Mouse (Mus musculus): ENCODE measurements around the gene Gm49403.

- TF ChIP-seq CTCF (IDR thresholded peaks at IDR 0.05; ENCODE audit: low read depth, low read length) (no peak), GATA1 (IDR thresholded peaks at IDR 0.05; ENCODE audit: borderline replicate concordance, low read length) (no peak), TAL1 (conservative IDR thresholded peaks at IDR 0.05; ENCODE audit: low read depth, low read length) (no peak), GATA2 (IDR thresholded peaks at IDR 0.05; ENCODE audit: borderline replicate concordance, low read depth, low read length) (no peak)
Observed at GRCm38 (mm10) chr19:8883616-8884015, at the start of gene Gm49403, which contains the start of gene Lbhd1.

All from G1E (cell line).